Mouse (Mus musculus): ENCODE results near the gene 5730480H06Rik. TPM values are rescaled to one million over a fixed set of nuclear protein-coding genes. Genes with fewer than 3 reads are reported as not detected.
A peak's percentile ranks its signal among the peaks of the same experiment; 100 is the strongest.

The 5730480H06Rik gene
- polyA plus RNA-seq, 1 experiment = 20.1 TPM

DNA sequence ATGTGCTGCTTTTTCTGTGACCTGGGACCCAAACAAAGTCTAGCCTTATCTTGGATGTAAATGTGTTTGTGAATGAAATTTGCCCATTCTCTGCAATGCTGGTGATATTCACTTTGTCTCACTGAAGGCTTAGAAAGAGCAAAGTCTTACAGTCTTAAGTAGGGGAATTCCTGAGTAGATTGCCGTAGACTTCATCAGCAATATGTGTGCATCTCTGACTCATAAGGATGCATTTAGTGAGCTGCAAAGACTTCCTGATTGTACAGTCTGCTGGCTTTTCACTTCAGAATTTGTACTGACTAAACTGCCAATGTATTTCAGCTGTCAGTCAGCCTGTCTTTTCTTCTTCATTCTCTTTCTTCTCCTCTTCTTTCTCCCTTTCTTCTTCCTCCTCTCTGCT lies 94.2 kb downstream of the 5730480H06Rik start:
- TF ChIP-seq CTCF (IDR thresholded peaks at IDR 0.05; ENCODE audit: borderline replicate concordance, extremely low read depth, insufficient read depth, insufficient read length) = no peak
- TF ChIP-seq POLR2A (IDR thresholded peaks at IDR 0.05; ENCODE audit: borderline replicate concordance, extremely low read depth, insufficient read depth, insufficient read length, poor library complexity, severe bottlenecking) = no peak
- DNase-seq (ENCODE audit: low read depth) = no peak

DNA sequence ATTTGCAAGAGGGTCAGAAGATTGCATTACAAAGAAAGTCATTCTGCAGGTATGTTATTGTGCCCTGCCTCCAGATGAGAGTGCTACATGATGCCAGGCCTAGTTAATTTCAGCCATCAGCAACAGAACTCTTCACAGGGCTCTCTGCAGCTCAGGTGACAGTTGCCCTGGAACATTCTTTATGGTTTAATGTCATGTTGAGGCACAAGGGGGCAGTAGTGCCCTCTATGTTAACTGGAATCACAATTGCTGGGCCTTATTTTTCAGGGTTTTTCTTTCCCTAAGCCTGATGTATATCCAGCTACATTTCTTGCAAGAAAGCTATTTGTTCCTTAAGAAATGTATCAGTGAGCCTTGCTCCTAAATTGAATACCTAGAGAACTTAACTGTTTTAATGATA lies 102.7 kb downstream of the 5730480H06Rik start:
- DNase-seq (ENCODE audit: low read depth) = peak; percentile 75
- TF ChIP-seq CTCF (IDR thresholded peaks at IDR 0.05; ENCODE audit: borderline replicate concordance, extremely low read depth, insufficient read depth, insufficient read length) = peak; percentile 61; the same call in 1 of the 2 replicates
- TF ChIP-seq POLR2A (IDR thresholded peaks at IDR 0.05; ENCODE audit: borderline replicate concordance, extremely low read depth, insufficient read depth, insufficient read length, poor library complexity, severe bottlenecking) = no peak

DNA sequence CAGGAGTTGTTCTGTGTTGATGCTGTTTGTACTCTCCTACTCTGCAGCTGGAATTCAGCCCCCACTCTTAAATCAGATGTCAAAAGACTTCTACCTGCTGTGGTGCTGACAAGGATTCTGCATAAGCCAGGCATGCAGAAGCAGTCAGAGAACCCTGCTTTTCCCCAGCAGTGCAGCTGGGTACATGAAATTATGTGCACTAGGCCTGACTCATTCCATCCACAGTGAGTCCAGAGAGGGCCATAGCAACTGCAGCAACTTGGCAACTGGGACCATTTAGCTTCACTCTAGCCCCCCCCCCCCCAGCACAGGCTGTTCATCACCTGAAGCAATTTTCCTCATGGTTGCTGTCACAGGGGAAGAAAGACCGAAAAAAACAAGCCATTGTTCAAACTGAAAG lies 121.1 kb downstream of the 5730480H06Rik start:
- TF ChIP-seq POLR2A (IDR thresholded peaks at IDR 0.05; ENCODE audit: borderline replicate concordance, extremely low read depth, insufficient read depth, insufficient read length, poor library complexity, severe bottlenecking) (no peak), CTCF (IDR thresholded peaks at IDR 0.05; ENCODE audit: borderline replicate concordance, extremely low read depth, insufficient read depth, insufficient read length) (no peak)
- no peak for DNase-seq (ENCODE audit: low read depth)

DNA sequence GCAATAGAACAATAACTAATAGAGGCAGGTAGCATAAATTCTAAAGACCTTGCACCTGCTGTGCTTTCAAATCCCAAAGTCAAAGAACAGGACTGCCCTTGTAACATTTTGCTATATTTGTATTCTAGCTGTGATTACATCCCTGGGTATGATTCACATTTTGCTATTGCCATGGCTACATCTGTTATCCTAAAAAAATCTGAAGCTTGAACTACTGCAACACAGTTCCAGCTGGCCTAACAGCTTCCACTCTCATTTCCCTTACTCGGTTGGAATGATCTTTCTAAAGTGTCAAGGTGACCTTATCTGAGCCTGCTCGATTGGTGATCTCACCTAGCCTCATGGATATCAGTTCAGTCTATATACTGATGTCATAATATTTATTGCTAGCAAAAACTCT lies 132.5 kb downstream of the 5730480H06Rik start:
- DNase-seq (ENCODE audit: low read depth) = no peak
- TF ChIP-seq CTCF (IDR thresholded peaks at IDR 0.05; ENCODE audit: borderline replicate concordance, extremely low read depth, insufficient read depth, insufficient read length) (no peak), POLR2A (IDR thresholded peaks at IDR 0.05; ENCODE audit: borderline replicate concordance, extremely low read depth, insufficient read depth, insufficient read length, poor library complexity, severe bottlenecking) (no peak)
